Mouse (Mus musculus) kidney, postnatal 0 days (tissue): Measurements from ENCODE around the gene Fhod1. TPM values are rescaled to one million over a fixed set of nuclear protein-coding genes. Genes with fewer than 3 reads are reported as not detected.
"Not testable (repeated sequence)": the region's sequence is repeated elsewhere in the genome, so short reads cannot be mapped to it uniquely, and the experiment has no call there.

Experiments
- ATAC-seq: fragments of 200-750 bp; cut with Nextera tagmentation; replicated peaks from 2 replicates; pipeline ENCODE4 v1.8.0; 2017; ENCODE audit warnings: low read depth, moderate number of reproducible peaks, moderate TSS enrichment, moderate library complexity; ENCODE audit not compliant: low FRiP score
- DNase-seq: peaks from one replicate; pipeline ENCODE4 v3.0.0-alpha.2; 2016; ENCODE audit warnings: low spot score
- H3K27ac ChIP-seq: fragments of 300-500 bp; sonication (generic); 2 replicates; pipeline ENCODE4 v1.5.1; 2014; ENCODE audit warnings: mild to moderate bottlenecking
- H3K27me3 ChIP-seq: fragments of 300-500 bp; sonication (generic); 2 replicates; pipeline ENCODE4 v1.6.1; 2014; ENCODE audit warnings: low read length, mixed read lengths; ENCODE audit not compliant: insufficient read depth
- H3K36me3 ChIP-seq: fragments of 300-500 bp; sonication (generic); 2 replicates; pipeline ENCODE4 v1.6.1; 2014; ENCODE audit warnings: low read length, mixed read lengths; ENCODE audit not compliant: insufficient read depth
- H3K4me1 ChIP-seq: fragments of 300-500 bp; sonication (generic); replicated peaks from 2 replicates; pipeline ENCODE4 v1.6.1; 2014; ENCODE audit warnings: antibody characterized with exemption, low read length, mixed read lengths; ENCODE audit not compliant: insufficient read depth
- H3K4me2 ChIP-seq: fragments of 300-500 bp; sonication (generic); 2 replicates; pipeline ENCODE4 v1.6.1; 2014; ENCODE audit warnings: mild to moderate bottlenecking, low read length, moderate library complexity, mixed read lengths
- H3K4me3 ChIP-seq: fragments of 300-500 bp; sonication (generic); replicated peaks from 2 replicates; pipeline ENCODE4 v1.5.1; 2014; ENCODE audit warnings: low read depth, low read length
- H3K9ac ChIP-seq: fragments of 300-500 bp; sonication (generic); 2 replicates; pipeline ENCODE4 v1.6.1; 2014; ENCODE audit warnings: low read depth, low read length
- H3K9me3 ChIP-seq: fragments of 300-500 bp; sonication (generic); replicated peaks from 2 replicates; pipeline ENCODE4 v1.6.1; 2016; ENCODE audit warnings: low read length, inconsistent platforms, mixed read lengths
- CTCF ChIP-seq: IDR thresholded peaks from 2 replicates; pipeline ENCODE4 v1.5.1; 2016; ENCODE audit warnings: antibody characterized with exemption, low read depth, mild to moderate bottlenecking, moderate library complexity
- WGBS: fragments of 180-500 bp; shearing (Covaris S2); extraction: QIAGEN DNeasy Blood & Tissue Kit; methylation state at CpG from one replicate; pipeline ENCODE4 v1.1.7; 2014; 5-methylcytosine and 5-hydroxymethylcytosine counted together
- polyA plus RNA-seq: library from polyadenylated mRNA; unstranded; fragments of >200 nt; fragmentation: Nextera tagmentation; extraction: Ambion mirVana; gene quantifications from 2 replicates; pipeline ENCODE4 v1.2.1, GENCODE M21; 2015

Gene Fhod1
- polyA plus RNA-seq, 1 experiment from 2014 or later: 1.8 TPM

- ATAC-seq (no peak), DNase-seq (no peak)
- Histone ChIP-seq H3K9ac (no peak overlapping the region), H3K27ac (peak overlapping the region; percentile 76; the same call in 1 of the 2 replicates), H3K27me3 (peaks cover 3% of the 10 kb centered on the region; the same call in 1 of the 2 replicates), H3K9me3 (no peaks in the 10 kb centered on the region), H3K36me3 (peaks cover 8% of the 10 kb centered on the region), H3K4me3 (peak overlapping the region; percentile 18; the same call in 1 of the 2 replicates), H3K4me2 (peak overlapping the region; percentile 23), H3K4me1 (peaks cover 14% of the 10 kb centered on the region)
- no peak for TF ChIP-seq CTCF
- WGBS: 67% methylated on average over 11 of the region's 11 CpGs
These were observed 52.5 kb downstream of the Fhod1 start for GRCm38 (mm10) chr8:105295256-105295655.

GRCm38 (mm10) chr8:105294776-105295175 lies 53.0 kb downstream of the Fhod1 start:
- ATAC-seq: no peak
- no peak overlapping the region for H3K9ac ChIP-seq

GRCm38 (mm10) chr8:105293405-105293804 lies 54.3 kb downstream of the Fhod1 start:
- 71% methylated on average over 19 of the region's 19 CpGs for WGBS
- TF ChIP-seq CTCF: no peak
- no peak overlapping the region for H3K4me2 ChIP-seq
- H3K4me1 ChIP-seq: peaks cover 21% of the 10 kb centered on the region
- H3K27me3 ChIP-seq: peaks cover 4% of the 10 kb centered on the region; the same call in 1 of the 2 replicates
- DNase-seq (no peak), ATAC-seq (no peak)
- no peak overlapping the region for H3K27ac ChIP-seq
- no peak overlapping the region for H3K4me3 ChIP-seq
- no peaks in the 10 kb centered on the region for H3K9me3 ChIP-seq
- H3K9ac ChIP-seq: no peak overlapping the region
- no peaks in the 10 kb centered on the region for H3K36me3 ChIP-seq

More at GRCm38 (mm10) chr8:105294776-105295175, 53.0 kb downstream of the Fhod1 start:
- no peak for DNase-seq
- 68% methylated on average over 9 of the region's 9 CpGs for WGBS
- TF ChIP-seq CTCF: no peak
- Histone ChIP-seq H3K4me2 (peak overlapping the region; percentile 23), H3K4me3 (0 out of 2 replicates have a peak overlapping the region, but pooled peaks have one; percentile 18), H3K36me3 (0 out of 2 replicates have a peak, but pooled peaks cover 4% of the 10 kb centered on the region), H3K4me1 (peaks cover 19% of the 10 kb centered on the region), H3K27ac (no peak overlapping the region), H3K27me3 (peaks cover 4% of the 10 kb centered on the region; the same call in 1 of the 2 replicates), H3K9me3 (no peaks in the 10 kb centered on the region)

- Histone ChIP-seq H3K9me3 (no peaks in the 10 kb centered on the region), H3K4me1 (peaks cover 18% of the 10 kb centered on the region), H3K27me3 (peaks cover 4% of the 10 kb centered on the region; the same call in 1 of the 2 replicates), H3K9ac (no peak overlapping the region), H3K27ac (no peak overlapping the region), H3K36me3 (no peaks in the 10 kb centered on the region), H3K4me2 (no peak overlapping the region), H3K4me3 (no peak overlapping the region)
- 73% methylated on average over 7 of the region's 7 CpGs for WGBS
- ATAC-seq (no peak), DNase-seq (no peak)
- no peak for TF ChIP-seq CTCF
These were observed 55.3 kb downstream of the Fhod1 start for GRCm38 (mm10) chr8:105292471-105292870.

GRCm38 (mm10) chr8:105291802-105292201 lies 56.0 kb downstream of the Fhod1 start:
- not testable (repeated sequence) for H3K4me3 ChIP-seq, H3K4me2 ChIP-seq, H3K36me3 ChIP-seq, DNase-seq, H3K27me3 ChIP-seq, H3K9me3 ChIP-seq, H3K9ac ChIP-seq, ATAC-seq, H3K27ac ChIP-seq
- H3K4me1 ChIP-seq: peaks cover 18% of the 10 kb centered on the region
- peak; percentile 33; the same call in 1 of the 2 replicates for TF ChIP-seq CTCF
- WGBS: 73% methylated on average over 3 of the region's 3 CpGs

GRCm38 (mm10) chr8:105291364-105291763 lies 56.4 kb downstream of the Fhod1 start:
- H3K27me3 ChIP-seq, DNase-seq, H3K27ac ChIP-seq, H3K9ac ChIP-seq, H3K9me3 ChIP-seq, H3K4me3 ChIP-seq, H3K4me2 ChIP-seq, H3K36me3 ChIP-seq, ATAC-seq: not testable (repeated sequence)
- H3K4me1 ChIP-seq: peaks cover 18% of the 10 kb centered on the region
- 80% methylated on average over 8 of the region's 8 CpGs for WGBS
